Mouse (Mus musculus) testis, adult 2 months (tissue): ENCODE results near the gene Repin1.

ENCODE experiments used
- CTCF ChIP-seq: fragments of 200-500 bp; IDR thresholded peaks from 2 replicates; pipeline ENCODE4 v1.5.1; 2012; ENCODE audit warnings: low read depth, mild to moderate bottlenecking, inconsistent platforms, low read length, moderate library complexity; ENCODE audit not compliant: control insufficient read depth, insufficient read depth, insufficient replicate concordance
- POLR2A ChIP-seq: fragments of 200-500 bp; IDR thresholded peaks from 2 replicates; pipeline ENCODE4 v1.6.1; 2012; ENCODE audit warnings: low read depth, mild to moderate bottlenecking, inconsistent platforms, low read length, moderate library complexity; ENCODE audit not compliant: control insufficient read depth

DNA sequence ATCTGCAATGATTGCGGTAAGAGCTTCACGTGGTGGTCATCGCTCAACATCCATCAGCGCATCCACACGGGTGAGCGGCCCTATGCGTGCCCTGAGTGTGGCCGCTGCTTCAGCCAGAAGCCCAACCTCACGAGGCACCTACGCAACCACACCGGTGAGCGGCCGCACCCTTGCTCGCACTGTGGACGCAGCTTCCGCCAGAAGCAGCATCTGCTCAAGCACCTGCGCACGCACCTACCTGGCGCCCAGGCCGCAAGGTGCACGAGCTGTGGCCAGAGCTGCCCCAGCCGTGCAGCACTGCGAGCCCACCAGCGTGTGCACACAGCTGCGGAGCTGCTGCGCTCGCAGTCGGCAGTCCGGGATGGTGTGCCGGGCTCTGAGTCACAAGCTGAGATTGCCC, 26.3 kb downstream of the Repin1 start:
- TF ChIP-seq POLR2A (0 out of 2 replicates have a peak, but pooled peaks have one; percentile 6), CTCF (no peak)
